Mouse (Mus musculus): ENCODE data around the gene Cela1. TPM values are rescaled to one million over a fixed set of nuclear protein-coding genes. Genes with fewer than 3 reads are reported as not detected.

Gene Cela1
- polyA plus RNA-seq, 1 experiment from 2014 or later, result 11.8 TPM

- Histone ChIP-seq H3K4me1 (replicated peaks) (peaks cover 75% of the 10 kb centered on the region), H3K27me3 (no peaks in the 10 kb centered on the region), H3K9me3 (replicated peaks) (no peaks in the 10 kb centered on the region), H3K4me2 (no peak overlapping the region), H3K27ac (no peak overlapping the region), H3K4me3 (replicated peaks) (no peak overlapping the region), H3K9ac (no peak overlapping the region), H3K36me3 (no peaks in the 10 kb centered on the region)
- 76% methylated on average over 5 of the region's 5 CpGs for WGBS (ENCODE audit: insufficient replicate concordance)
- ATAC-seq (ENCODE audit: low read depth) (no peak), DNase-seq (no peak)
Measured at GRCm38 (mm10) chr15:100670833-100671232, 16.9 kb downstream of the Cela1 start.

GRCm38 (mm10) chr15:100670004-100670403 lies 17.7 kb downstream of the Cela1 start:
- Histone ChIP-seq H3K4me3 (replicated peaks) (no peak overlapping the region), H3K36me3 (no peaks in the 10 kb centered on the region), H3K27ac (no peak overlapping the region), H3K9me3 (replicated peaks) (no peaks in the 10 kb centered on the region), H3K4me2 (peak overlapping the region; percentile 74; the same call in 1 of the 2 replicates), H3K27me3 (no peaks in the 10 kb centered on the region), H3K4me1 (replicated peaks) (peaks cover 76% of the 10 kb centered on the region), H3K9ac (no peak overlapping the region)
- ATAC-seq (ENCODE audit: low read depth) (no peak), DNase-seq (no peak)
- WGBS (ENCODE audit: insufficient replicate concordance), result 64% methylated on average over 8 of the region's 8 CpGs

- Histone ChIP-seq H3K4me1 (replicated peaks) (peaks cover 76% of the 10 kb centered on the region), H3K4me3 (replicated peaks) (peak within 1 kb of the TSS; percentile 66), H3K9ac (peak within 1 kb of the TSS; percentile 76), H3K36me3 (no peaks in the 10 kb centered on the region), H3K9me3 (replicated peaks) (no peaks in the 10 kb centered on the region), H3K27ac (peak within 1 kb of the TSS; percentile 63), H3K27me3 (no peaks in the 10 kb centered on the region), H3K4me2 (peak within 1 kb of the TSS; percentile 74)
- peak; percentile 61 for ATAC-seq (ENCODE audit: low read depth)
- 22% methylated on average over 20 of the region's 20 CpGs for WGBS (ENCODE audit: insufficient replicate concordance)
- DNase-seq, result peak; percentile 65
Measured at GRCm38 (mm10) chr15:100669337-100669736, 18.4 kb downstream of the Cela1 start, which contains the start of gene Bin2. Bin2 (minus strand) TSS chr15:100669553.

DNA sequence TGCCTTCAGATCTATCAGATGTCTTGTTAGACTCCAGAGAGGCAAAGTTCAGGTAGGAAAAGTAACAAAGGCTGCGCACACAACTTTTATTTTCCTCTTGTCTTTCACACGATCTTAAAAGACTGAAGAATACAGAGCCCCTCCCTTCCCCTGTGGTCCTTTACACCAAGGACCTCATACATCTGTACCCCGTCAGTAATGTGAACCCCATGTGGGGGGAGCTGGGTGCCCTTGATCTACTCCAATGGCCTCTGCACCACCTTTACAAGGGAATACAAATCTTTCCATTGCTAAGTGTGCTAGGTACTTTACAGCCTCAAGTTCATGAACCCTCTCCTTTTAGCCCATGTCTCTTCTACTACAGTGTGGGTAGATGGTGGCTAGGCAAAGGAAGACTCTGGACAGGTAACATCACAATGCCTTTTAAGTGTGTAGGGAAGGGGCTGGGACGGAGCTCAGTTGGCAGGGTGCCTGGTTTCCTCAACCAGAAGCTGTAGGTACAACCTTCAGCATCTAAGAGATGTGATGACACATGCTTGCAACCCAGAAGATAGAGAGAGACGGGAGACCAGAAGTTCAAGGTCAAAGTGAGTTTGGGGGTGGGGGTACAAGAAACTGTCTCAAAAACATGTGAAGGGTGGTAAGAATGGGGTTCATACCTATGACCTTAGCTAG lies 19.7 kb downstream of the Cela1 start:
- ATAC-seq (ENCODE audit: low read depth) (no peak), DNase-seq (no peak)
- 45% methylated on average over 5 of the region's 5 CpGs for WGBS (ENCODE audit: insufficient replicate concordance)
- peak overlapping the region; percentile 66 for H3K4me3 ChIP-seq (replicated peaks)
- H3K4me2 ChIP-seq, result peak overlapping the region; percentile 74
- no peaks in the 10 kb centered on the region for H3K36me3 ChIP-seq
- H3K9ac ChIP-seq, result peak overlapping the region; percentile 76; the same call in 1 of the 2 replicates
- peaks cover 71% of the 10 kb centered on the region for H3K4me1 ChIP-seq (replicated peaks)
- peak overlapping the region; percentile 47 for H3K27ac ChIP-seq
- H3K9me3 ChIP-seq (replicated peaks), result no peaks in the 10 kb centered on the region
- no peaks in the 10 kb centered on the region for H3K27me3 ChIP-seq

GRCm38 (mm10) chr15:100667420-100667819 lies 20.3 kb downstream of the Cela1 start:
- H3K27ac ChIP-seq, result peak overlapping the region; percentile 47
- H3K4me3 ChIP-seq (replicated peaks), result peak overlapping the region; percentile 66
- no peaks in the 10 kb centered on the region for H3K27me3 ChIP-seq
- peak overlapping the region; percentile 74 for H3K4me2 ChIP-seq
- WGBS (ENCODE audit: insufficient replicate concordance), result 25% methylated on average over 6 of the region's 6 CpGs
- H3K4me1 ChIP-seq (replicated peaks), result peaks cover 70% of the 10 kb centered on the region
- no peaks in the 10 kb centered on the region for H3K36me3 ChIP-seq
- no peak for DNase-seq
- H3K9me3 ChIP-seq (replicated peaks), result no peaks in the 10 kb centered on the region
- ATAC-seq (ENCODE audit: low read depth), result no peak
- H3K9ac ChIP-seq, result peak overlapping the region; percentile 52; the same call in 1 of the 2 replicates

DNA sequence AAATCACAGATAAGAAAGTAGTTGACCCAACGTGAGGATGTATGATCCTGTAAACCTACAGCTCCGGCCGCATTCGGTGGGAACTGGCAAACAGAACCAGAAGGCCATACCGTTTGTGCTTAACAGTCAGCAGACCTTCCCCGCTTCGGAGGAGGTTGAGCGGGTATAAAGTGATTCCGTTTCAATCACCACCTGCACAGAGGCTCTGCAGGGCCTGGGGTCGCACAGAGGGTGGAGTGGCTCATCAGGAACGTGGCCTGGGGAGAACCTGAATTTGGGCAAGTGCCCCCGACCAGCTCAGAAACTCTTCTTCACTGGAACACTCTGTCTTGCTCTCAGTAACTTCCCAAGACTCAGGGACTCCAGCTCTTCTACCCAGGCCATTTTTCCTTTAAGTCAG lies 20.9 kb downstream of the Cela1 start:
- Histone ChIP-seq H3K27me3 (no peaks in the 10 kb centered on the region), H3K4me3 (replicated peaks) (peak overlapping the region; percentile 66), H3K27ac (peak overlapping the region; percentile 47), H3K9ac (peak overlapping the region; percentile 52), H3K36me3 (no peaks in the 10 kb centered on the region), H3K9me3 (replicated peaks) (no peaks in the 10 kb centered on the region), H3K4me1 (replicated peaks) (peaks cover 73% of the 10 kb centered on the region), H3K4me2 (peak overlapping the region; percentile 74)
- 8% methylated on average over 12 of the region's 12 CpGs for WGBS (ENCODE audit: insufficient replicate concordance)
- DNase-seq (no peak), ATAC-seq (ENCODE audit: low read depth) (no peak)

GRCm38 (mm10) chr15:100666219-100666696 lies 21.5 kb downstream of the Cela1 start:
- Histone ChIP-seq H3K36me3 (no peaks in the 10 kb centered on the region), H3K4me1 (replicated peaks) (peaks cover 70% of the 10 kb centered on the region), H3K4me2 (peak overlapping the region; percentile 74), H3K27ac (peak overlapping the region; percentile 47; the same call in 1 of the 2 replicates), H3K9me3 (replicated peaks) (no peaks in the 10 kb centered on the region), H3K27me3 (no peaks in the 10 kb centered on the region), H3K9ac (peak overlapping the region; percentile 44), H3K4me3 (replicated peaks) (peak overlapping the region; percentile 66)
- DNase-seq (peak; percentile 33), ATAC-seq (ENCODE audit: low read depth) (peak; percentile 37; the same call in 1 of the 2 replicates)
- 5% methylated on average over 7 of the region's 7 CpGs for WGBS (ENCODE audit: insufficient replicate concordance)

- WGBS (ENCODE audit: insufficient replicate concordance), result 22% methylated on average over 9 of the region's 9 CpGs
- Histone ChIP-seq H3K27ac (0 out of 2 replicates have a peak overlapping the region, but pooled peaks have one; percentile 47), H3K4me2 (peak overlapping the region; percentile 74), H3K4me3 (replicated peaks) (peak overlapping the region; percentile 66), H3K4me1 (replicated peaks) (peaks cover 70% of the 10 kb centered on the region), H3K9ac (peak overlapping the region; percentile 44), H3K27me3 (no peaks in the 10 kb centered on the region), H3K36me3 (no peaks in the 10 kb centered on the region), H3K9me3 (replicated peaks) (no peaks in the 10 kb centered on the region)
- DNase-seq, result no peak
- no peak for ATAC-seq (ENCODE audit: low read depth)
Measured at GRCm38 (mm10) chr15:100665411-100666218, 22.1 kb downstream of the Cela1 start.

DNA sequence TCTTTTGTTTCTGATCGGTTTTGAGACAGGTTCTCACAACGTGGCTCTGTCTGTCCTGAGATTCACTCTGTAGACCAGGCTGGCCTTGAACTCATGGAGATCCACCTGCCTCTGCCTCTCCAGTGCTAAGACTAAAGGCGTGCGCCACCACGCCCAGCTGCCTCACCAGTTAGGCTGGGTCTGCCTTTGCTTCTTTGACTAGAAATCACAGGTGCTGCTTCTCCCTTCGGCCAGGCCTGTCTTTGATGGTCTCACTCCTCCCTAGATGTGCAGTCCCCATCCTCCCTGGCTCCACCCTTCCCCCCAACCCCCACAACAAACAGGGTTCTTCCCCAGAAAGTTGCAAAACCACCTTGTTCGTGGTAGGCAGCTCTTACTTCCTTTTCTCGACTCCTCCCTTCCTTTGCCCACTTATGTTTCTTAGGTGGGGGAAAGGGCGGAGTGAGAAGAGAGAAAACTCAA lies 22.9 kb downstream of the Cela1 start:
- no peak for ATAC-seq (ENCODE audit: low read depth)
- Histone ChIP-seq H3K9ac (no peak overlapping the region), H3K9me3 (replicated peaks) (no peaks in the 10 kb centered on the region), H3K27me3 (no peaks in the 10 kb centered on the region), H3K27ac (no peak overlapping the region), H3K36me3 (no peaks in the 10 kb centered on the region), H3K4me3 (replicated peaks) (no peak overlapping the region), H3K4me2 (peak overlapping the region; percentile 74; the same call in 1 of the 2 replicates), H3K4me1 (replicated peaks) (peaks cover 73% of the 10 kb centered on the region)
- no peak for DNase-seq
- 30% methylated on average over 9 of the region's 9 CpGs for WGBS (ENCODE audit: insufficient replicate concordance)

- H3K9me3 ChIP-seq (replicated peaks), result no peaks in the 10 kb centered on the region
- WGBS (ENCODE audit: insufficient replicate concordance), result 75% methylated on average over 5 of the region's 5 CpGs
Measured at GRCm38 (mm10) chr15:100660805-100661204, 26.9 kb downstream of the Cela1 start.

DNA sequence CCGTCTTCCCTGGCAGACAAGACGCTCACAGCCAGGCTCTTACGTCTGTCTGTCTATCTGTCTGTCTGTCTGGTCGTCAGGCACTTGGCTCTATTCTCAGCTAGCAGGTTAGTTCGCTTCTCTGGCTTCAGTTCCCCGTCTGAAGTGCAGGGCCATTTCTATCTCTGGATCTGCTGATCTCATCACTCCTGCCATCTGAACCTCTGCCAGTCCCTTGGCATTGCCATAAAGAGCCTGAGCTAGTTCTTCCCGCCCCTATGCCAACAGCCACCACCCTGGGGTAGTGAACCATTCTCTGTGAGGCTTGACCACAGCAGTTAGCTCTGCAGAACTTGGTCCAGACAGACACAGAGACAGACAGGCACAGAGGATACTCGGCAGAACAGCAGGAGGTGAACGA lies 27.4 kb downstream of the Cela1 start:
- Histone ChIP-seq H3K27me3 (no peaks in the 10 kb centered on the region), H3K9ac (no peak overlapping the region), H3K36me3 (peaks cover 13% of the 10 kb centered on the region), H3K27ac (no peak overlapping the region), H3K4me1 (replicated peaks) (peaks cover 34% of the 10 kb centered on the region), H3K9me3 (replicated peaks) (no peaks in the 10 kb centered on the region), H3K4me2 (no peak overlapping the region), H3K4me3 (replicated peaks) (no peak overlapping the region)
- WGBS (ENCODE audit: insufficient replicate concordance), result 62% methylated on average over 9 of the region's 9 CpGs
- no peak for ATAC-seq (ENCODE audit: low read depth)
- DNase-seq, result no peak

More at GRCm38 (mm10) chr15:100660805-100661204, 26.9 kb downstream of the Cela1 start:
- Histone ChIP-seq H3K4me1 (replicated peaks) (peaks cover 39% of the 10 kb centered on the region), H3K4me2 (no peak overlapping the region), H3K27ac (no peak overlapping the region), H3K9ac (no peak overlapping the region), H3K27me3 (no peaks in the 10 kb centered on the region), H3K36me3 (peaks cover 13% of the 10 kb centered on the region), H3K4me3 (replicated peaks) (no peak overlapping the region)
- DNase-seq (no peak), ATAC-seq (ENCODE audit: low read depth) (no peak)

Data from liver, embryonic 13.5 days (tissue).